Mouse (Mus musculus) CH12.LX (cell line): ENCODE measurements around the gene Gstp2. TPM values are rescaled to one million over a fixed set of nuclear protein-coding genes. Genes with fewer than 3 reads are reported as not detected.

Source experiments
- DNase-seq: peaks from one replicate; pipeline ENCODE4 v3.0.0-alpha.2; 2013; ENCODE audit errors: extremely low read depth
- H3K27ac ChIP-seq: 2 replicates; pipeline ENCODE4 v1.5.1; 2012; ENCODE audit warnings: low read depth, mild to moderate bottlenecking, control low read depth, moderate library complexity; ENCODE audit not compliant: insufficient read depth
- H3K27me3 ChIP-seq: replicated peaks from 2 replicates; pipeline ENCODE3; 2012; ENCODE audit warnings: inconsistent platforms
- H3K36me3 ChIP-seq, 2 experiments: replicated peaks in 1 of 2; 2 replicates each; pipeline versions ENCODE3 to v1.6.1; 2012; ENCODE audit warnings: inconsistent platforms in 1 of 2, low read length in 1 of 2, mild to moderate bottlenecking in 1 of 2, mixed read lengths in 1 of 2, moderate library complexity in 1 of 2; ENCODE audit not compliant: control insufficient read depth in 1 of 2, insufficient read depth in 1 of 2
- H3K4me1 ChIP-seq, 2 experiments: 2 replicates each; pipeline ENCODE4 v1.6.1; 2012; ENCODE audit warnings: inconsistent platforms in 1 of 2, moderate library complexity in 1 of 2; ENCODE audit not compliant: insufficient read depth in 2 of 2, control insufficient read depth in 1 of 2
- H3K4me2 ChIP-seq: 2 replicates; pipeline ENCODE4 v1.6.1; 2012; ENCODE audit warnings: low read depth, mild to moderate bottlenecking, control low read depth; ENCODE audit not compliant: poor library complexity, insufficient read depth, severe bottlenecking
- H3K4me3 ChIP-seq, 3 experiments: fragments of 150-350 bp in 1 of 3; sonication (generic) in 1 of 3; replicated peaks in 1 of 3; 2 replicates each; pipeline versions ENCODE3 to v1.5.1; 2011 to 2012; ENCODE audit warnings: low read depth in 2 of 3, low read length in 2 of 3, mild to moderate bottlenecking in 2 of 3, moderate library complexity in 2 of 3, control low read depth in 1 of 3, improper control_type of control experiment in 1 of 3, inconsistent platforms in 1 of 3, mixed read lengths in 1 of 3; ENCODE audit not compliant: poor library complexity in 1 of 3
- H3K79me2 ChIP-seq: replicated peaks from 2 replicates; pipeline ENCODE4 v1.6.1; 2012; ENCODE audit warnings: mild to moderate bottlenecking, moderate library complexity; ENCODE audit not compliant: control insufficient read depth, poor library complexity, insufficient read depth, severe bottlenecking; ENCODE audit errors: extremely low read depth
- H3K9ac ChIP-seq: 2 replicates; pipeline ENCODE4 v1.6.1; 2012; ENCODE audit warnings: low read depth, mild to moderate bottlenecking, control low read depth, moderate library complexity; ENCODE audit not compliant: insufficient read depth
- H3K9me3 ChIP-seq: replicated peaks from 2 replicates; pipeline ENCODE3; 2012; ENCODE audit warnings: low read length, inconsistent platforms, mixed read lengths
- BHLHE40 ChIP-seq: IDR thresholded peaks from 2 replicates; pipeline ENCODE4 v1.6.1; 2011; ENCODE audit warnings: mild to moderate bottlenecking, low read depth, low read length, improper control_type of control experiment
- CHD1 ChIP-seq: IDR thresholded peaks from 2 replicates; pipeline ENCODE4 v1.6.1; 2012; ENCODE audit warnings: low read depth, low read length, improper control_type of control experiment, inconsistent platforms
- CHD2 ChIP-seq: IDR thresholded peaks from 2 replicates; pipeline ENCODE4 v1.6.1; 2011; ENCODE audit warnings: low read length, improper control_type of control experiment
- CTCF ChIP-seq, 2 experiments: IDR thresholded peaks in 1 of 2; conservative IDR thresholded peaks in 1 of 2; 2 replicates each; pipeline ENCODE4 v1.5.1; 2011 to 2012; ENCODE audit warnings: low read depth in 2 of 2, low read length in 2 of 2, improper control_type of control experiment in 1 of 2, inconsistent platforms in 1 of 2, mild to moderate bottlenecking in 1 of 2, moderate library complexity in 1 of 2
- HCFC1 ChIP-seq: IDR thresholded peaks from 2 replicates; pipeline ENCODE4 v1.6.1; 2012; ENCODE audit warnings: low read depth, mild to moderate bottlenecking, inconsistent platforms, low read length, improper control_type of control experiment
- IRF4 ChIP-seq: IDR thresholded peaks from 2 replicates; pipeline ENCODE4 v1.6.1; 2014; ENCODE audit warnings: low read depth, mild to moderate bottlenecking, inconsistent platforms, low read length, improper control_type of control experiment
- JUN ChIP-seq: IDR thresholded peaks from 2 replicates; pipeline ENCODE4 v1.6.1; 2011; ENCODE audit warnings: low read depth, mild to moderate bottlenecking, low read length, improper control_type of control experiment, moderate library complexity; ENCODE audit not compliant: insufficient read depth
- KAT2A ChIP-seq: IDR thresholded peaks from 2 replicates; pipeline ENCODE4 v1.6.1; 2012; ENCODE audit warnings: low read length, improper control_type of control experiment, inconsistent platforms; ENCODE audit not compliant: insufficient replicate concordance
- MAFK ChIP-seq: IDR thresholded peaks from 2 replicates; pipeline ENCODE4 v1.6.1; 2011; ENCODE audit warnings: low read length, improper control_type of control experiment; ENCODE audit not compliant: insufficient replicate concordance
- MAX ChIP-seq: IDR thresholded peaks from 2 replicates; pipeline ENCODE4 v1.6.1; 2011; ENCODE audit warnings: low read length, improper control_type of control experiment
- MAZ ChIP-seq: IDR thresholded peaks from 2 replicates; pipeline ENCODE4 v1.6.1; 2012; ENCODE audit warnings: low read depth, mild to moderate bottlenecking, inconsistent platforms, low read length, improper control_type of control experiment, moderate library complexity
- MXI1 ChIP-seq: IDR thresholded peaks from 2 replicates; pipeline ENCODE4 v1.6.1; 2011; ENCODE audit warnings: mild to moderate bottlenecking, low read depth, low read length, improper control_type of control experiment
- MYC ChIP-seq: IDR thresholded peaks from 2 replicates; pipeline ENCODE4 v1.6.1; 2011; ENCODE audit warnings: low read depth, mild to moderate bottlenecking, improper control_type of control experiment, low read length
- NELFE ChIP-seq: IDR thresholded peaks from 2 replicates; pipeline ENCODE4 v1.6.1; 2011; ENCODE audit warnings: low read depth, low read length, improper control_type of control experiment
- NRF1 ChIP-seq: IDR thresholded peaks from 2 replicates; pipeline ENCODE4 v1.6.1; 2014; ENCODE audit warnings: low read depth, mild to moderate bottlenecking, inconsistent platforms, low read length, improper control_type of control experiment, moderate library complexity
- RAD21 ChIP-seq: IDR thresholded peaks from 2 replicates; pipeline ENCODE4 v1.6.1; 2011; ENCODE audit warnings: low read depth, mild to moderate bottlenecking, low read length, improper control_type of control experiment, moderate library complexity
- SMC3 ChIP-seq: IDR thresholded peaks from 2 replicates; pipeline ENCODE4 v1.6.1; 2011; ENCODE audit warnings: low read depth, low read length, improper control_type of control experiment
- TCF12 ChIP-seq: IDR thresholded peaks from 2 replicates; pipeline ENCODE4 v1.6.1; 2014; ENCODE audit warnings: low read depth, mild to moderate bottlenecking, inconsistent platforms, low read length, improper control_type of control experiment
- UBTF ChIP-seq: IDR thresholded peaks from 2 replicates; pipeline ENCODE4 v1.6.1; 2012; ENCODE audit warnings: low read depth, mild to moderate bottlenecking, inconsistent platforms, low read length, improper control_type of control experiment, moderate library complexity
- USF2 ChIP-seq: conservative IDR thresholded peaks from 2 replicates; pipeline ENCODE4 v1.6.1; 2011; ENCODE audit warnings: low read depth, low read length, improper control_type of control experiment
- ZKSCAN1 ChIP-seq: IDR thresholded peaks from 2 replicates; pipeline ENCODE4 v1.6.1; 2012; ENCODE audit warnings: low read depth, inconsistent platforms, low read length, improper control_type of control experiment, borderline replicate concordance
- ZNF384 ChIP-seq: IDR thresholded peaks from 2 replicates; pipeline ENCODE4 v1.6.1; 2012; ENCODE audit warnings: low read depth, low read length, improper control_type of control experiment, inconsistent platforms
- dilution Hi-C: fragments of 300-500 bp; cut with MboI; formaldehyde crosslinking; loops from 2 replicates; pipeline ENCODE4 v1.14.3; 2020; ENCODE audit warnings: low sequenced_read_pairs; ENCODE audit not compliant: extremely low pct_unique_long_range_greater_than_20kb, extremely low pct_ligation_motif_present
- in situ Hi-C: fragments of 300-500 bp; cut with MboI; formaldehyde crosslinking; loops from 3 replicates; pipeline ENCODE4 v1.14.3; 2019; ENCODE audit warnings: low sequenced_read_pairs, low pct_ligation_motif_present, low pct_unique_long_range_greater_than_20kb, mixed read lengths
- polyA plus RNA-seq: library from polyadenylated mRNA; unstranded; fragments of >175 nt; gene quantifications from 2 replicates; pipeline ENCODE4 v1.2.1, GENCODE M21; 2012; ENCODE audit warnings: low read depth; ENCODE audit not compliant: insufficient read length
- total RNA-seq, 2 experiments: library from RNA; depleted of rRNA; stranded (reverse); fragments of 300-350 nt in 1 of 2; fragments of >200 nt in 1 of 2; gene quantifications; 2 replicates each; pipeline ENCODE4 v1.2.3; 2012 to 2014

The Gstp2 gene
- total RNA-seq (2012; rRNA removed): 6.0 and 21.1 TPM in 2 replicates
- total RNA-seq (2014; rRNA removed): not detected in 2 replicates
- polyA plus RNA-seq: 1.4 and 2.4 TPM in 2 replicates

DNA sequence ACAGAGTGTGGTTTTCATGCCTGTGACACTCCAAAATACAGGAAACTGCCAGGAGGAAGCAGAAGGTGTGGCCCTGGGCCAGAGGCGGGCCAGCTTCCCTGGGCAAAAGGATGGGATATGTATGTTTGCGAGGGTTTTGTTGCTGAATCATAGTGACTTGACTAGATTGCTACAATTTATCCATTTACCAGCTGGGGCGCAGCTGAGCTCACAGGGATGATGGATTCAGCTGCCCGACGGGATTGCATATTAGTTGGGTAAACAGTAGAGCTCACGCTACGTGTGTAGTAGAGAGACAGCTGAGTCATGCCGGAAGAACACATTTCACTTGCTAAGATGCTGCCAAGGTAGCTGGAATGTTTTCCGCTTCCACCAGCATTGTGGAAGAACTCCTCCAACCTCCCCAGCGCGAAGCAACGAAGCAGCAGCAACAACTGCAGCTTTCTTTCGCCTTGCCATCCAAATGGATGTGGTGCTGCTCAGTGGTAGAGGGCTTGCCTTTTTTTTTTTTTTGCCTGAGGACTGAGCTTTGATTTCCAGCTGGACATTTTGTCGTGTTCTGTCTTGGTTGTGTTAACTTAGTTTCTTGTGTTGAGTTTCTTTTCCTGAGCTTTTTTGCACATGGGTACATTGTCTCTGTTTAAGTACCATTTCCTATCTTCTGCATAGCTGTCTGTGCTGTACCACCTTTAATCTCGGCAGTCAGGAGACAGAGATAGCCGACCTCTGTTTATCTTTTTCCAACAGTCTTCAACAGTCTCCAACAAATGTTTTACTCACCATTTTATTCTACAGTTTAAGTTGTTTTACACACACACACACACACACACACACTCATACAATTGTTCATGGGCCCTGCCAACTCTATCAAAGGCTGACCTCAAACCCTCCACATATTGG, at the start of gene Gstp2:
Gene Gstp2 (minus strand): TSS at position 58 of the 900 bp plus-strand sequence.
- Histone ChIP-seq H3K9me3 (peaks cover 18% of the 10 kb centered on the region), H3K4me1 (peaks cover 8 to 16% of the 10 kb centered on the region in 2 experiments; a peak in 3 of 4 replicates), H3K4me2 (peak within 1 kb of the TSS; percentile 41; the same call in 1 of the 2 replicates), H3K79me2 (no peaks in the 10 kb centered on the region), H3K27me3 (no peaks in the 10 kb centered on the region), H3K4me3 (no peak within 1 kb of the TSS), H3K9ac (no peak within 1 kb of the TSS), H3K27ac (peak within 1 kb of the TSS; percentile 85), H3K36me3 (no peaks in the 10 kb centered on the region)
- TF ChIP-seq RAD21 (no peak), MAFK (0 out of 2 replicates have a peak, but pooled peaks have one; percentile 15), UBTF (0 out of 2 replicates have a peak, but pooled peaks have one; percentile 12), ZNF384 (peak; percentile 54; the same call in 1 of the 2 replicates)
- no peak for DNase-seq
- in situ Hi-C loops (no loop called here), dilution Hi-C loops (no loop called here)

DNA sequence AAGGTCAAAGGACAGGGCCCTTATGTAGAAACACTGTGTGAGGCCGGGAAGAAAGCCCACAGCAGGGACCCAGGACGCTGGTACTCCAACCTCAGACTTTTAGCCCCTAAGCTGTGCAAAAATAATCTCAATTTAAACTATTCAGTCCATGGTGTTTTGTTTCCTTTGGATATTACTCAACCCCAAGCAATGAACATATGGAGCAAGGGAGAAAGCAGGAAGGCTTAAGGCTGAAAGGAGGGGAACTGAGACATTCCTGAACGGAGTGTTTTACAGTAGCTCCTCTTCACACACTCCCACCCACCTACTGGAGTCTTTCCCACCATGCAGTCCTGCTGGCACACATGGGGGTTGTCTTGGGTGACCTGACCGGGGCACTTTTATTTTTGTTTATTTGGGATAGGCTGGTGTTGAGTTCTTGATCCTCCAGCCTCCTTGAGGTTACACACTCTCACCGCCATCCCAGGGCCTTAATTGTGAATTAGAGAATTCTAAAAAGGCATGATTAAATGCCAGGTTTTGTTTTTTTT, 49.0 kb upstream of the Gstp2 start:
- H3K9me3 ChIP-seq: no peaks in the 10 kb centered on the region
- no peak overlapping the region for H3K27ac ChIP-seq
- no peak overlapping the region for H3K9ac ChIP-seq
- dilution Hi-C loops: no loop called here
- in situ Hi-C loops: no loop called here
- no peak overlapping the region for H3K4me3 ChIP-seq
- peaks cover 12 to 28% of the 10 kb centered on the region in 2 experiments for H3K4me1 ChIP-seq
- no peak overlapping the region for H3K4me2 ChIP-seq
- no peaks in the 10 kb centered on the region for H3K27me3 ChIP-seq
- peaks cover 9% of the 10 kb centered on the region for H3K79me2 ChIP-seq
- no peak for DNase-seq
- TF ChIP-seq ZKSCAN1 (no peak), NELFE (no peak), CHD2 (no peak), SMC3 (no peak), MAZ (no peak), JUN (no peak), MYC (no peak), HCFC1 (no peak), NRF1 (no peak), TCF12 (no peak), CHD1 (no peak), USF2 (no peak), MAFK (no peak), MAX (no peak), BHLHE40 (no peak), MXI1 (no peak), KAT2A (no peak), IRF4 (no peak), CTCF (conservative IDR thresholded peaks at IDR 0.05 in 1 of 2, IDR thresholded peaks at IDR 0.05 in 1 of 2; ENCODE audit: low read depth in 2 of 2, low read length in 2 of 2) (no peak)
- H3K36me3 ChIP-seq: peaks cover 4 to 8% of the 10 kb centered on the region in 2 experiments
